Mouse (Mus musculus): ENCODE results near the gene Slc6a19.

DNA sequence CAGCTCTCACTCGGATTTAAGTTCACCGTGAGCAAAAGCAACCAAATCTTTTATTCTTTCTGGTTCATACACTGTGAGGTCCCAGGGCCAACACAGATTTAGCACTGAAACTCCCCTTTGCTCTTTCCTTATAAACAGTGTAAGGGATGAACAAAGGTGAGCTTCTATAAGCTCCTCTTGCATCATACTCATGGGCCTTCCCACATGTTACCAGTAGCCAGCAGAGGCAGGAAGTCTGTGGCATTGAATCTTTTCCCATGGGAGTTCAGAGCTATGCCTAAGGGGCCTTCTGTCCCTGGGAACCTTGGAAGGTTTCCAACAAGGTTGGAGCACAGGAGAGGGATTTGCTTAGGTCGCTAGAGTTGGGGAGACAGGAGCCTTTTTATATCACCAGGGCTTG, 7.6 kb upstream of the Slc6a19 start:
- TF ChIP-seq CTCF (IDR thresholded peaks at IDR 0.05; ENCODE audit: borderline replicate concordance, control insufficient read depth, extremely low read depth, insufficient read depth, low read length, poor library complexity) (no peak), POLR2A (IDR thresholded peaks at IDR 0.05; ENCODE audit: control insufficient read depth, extremely low read depth, insufficient read depth, low read length, poor library complexity) (no peak)

Data from thymus, adult 2 months (tissue).